Mouse (Mus musculus) stomach, postnatal 0 days (tissue): Measurements from ENCODE around the gene Gm6899. TPM values are rescaled to one million over a fixed set of nuclear protein-coding genes. Genes with fewer than 3 reads are reported as not detected.

Experiments
- ATAC-seq: fragments of 200-750 bp; cut with Nextera tagmentation; 2 replicates; pipeline ENCODE4 v1.8.0; 2017; ENCODE audit not compliant: low FRiP score, low TSS enrichment
- DNase-seq: peaks from one replicate; pipeline ENCODE4 v3.0.0-alpha.2; 2016; ENCODE audit warnings: low spot score
- H3K27ac ChIP-seq: fragments of 300-500 bp; sonication (generic); replicated peaks from 2 replicates; pipeline ENCODE4 v1.5.1; 2014; ENCODE audit warnings: mild to moderate bottlenecking, control low read depth
- H3K27me3 ChIP-seq: fragments of 300-500 bp; sonication (generic); 2 replicates; pipeline ENCODE4 v1.6.1; 2014; ENCODE audit warnings: low read length; ENCODE audit not compliant: control insufficient read depth, insufficient read depth
- H3K36me3 ChIP-seq: fragments of 300-500 bp; sonication (generic); 2 replicates; pipeline ENCODE4 v1.6.1; 2014; ENCODE audit warnings: low read length, mixed read lengths; ENCODE audit not compliant: control insufficient read depth, insufficient read depth
- H3K4me1 ChIP-seq: fragments of 300-500 bp; sonication (generic); replicated peaks from 2 replicates; pipeline ENCODE4 v1.6.1; 2014; ENCODE audit warnings: antibody characterized with exemption; ENCODE audit not compliant: control insufficient read depth, insufficient read depth
- H3K4me2 ChIP-seq: fragments of 300-500 bp; sonication (generic); replicated peaks from 2 replicates; pipeline ENCODE4 v1.6.1; 2014; ENCODE audit warnings: low read depth, mild to moderate bottlenecking, control low read depth, moderate library complexity
- H3K4me3 ChIP-seq: fragments of 300-500 bp; sonication (generic); 2 replicates; pipeline ENCODE4 v1.5.1; 2014; ENCODE audit warnings: low read depth, low read length, control low read depth
- H3K9ac ChIP-seq: fragments of 300-500 bp; sonication (generic); 2 replicates; pipeline ENCODE4 v1.6.1; 2014; ENCODE audit warnings: mild to moderate bottlenecking, low read length, control low read depth, mixed read lengths
- H3K9me3 ChIP-seq: fragments of 300-500 bp; sonication (generic); 2 replicates; pipeline ENCODE4 v1.6.1; 2016; ENCODE audit warnings: low read length; ENCODE audit not compliant: control insufficient read depth
- CTCF ChIP-seq: IDR thresholded peaks from 2 replicates; pipeline ENCODE4 v1.5.1; 2016; ENCODE audit warnings: antibody characterized with exemption, low read depth, mild to moderate bottlenecking, moderate library complexity
- EP300 ChIP-seq: optimal IDR thresholded peaks from 2 replicates; pipeline ENCODE3; 2016; ENCODE audit warnings: antibody characterized with exemption
- WGBS: fragments of 180-500 bp; shearing (Covaris S2); extraction: QIAGEN DNeasy Blood & Tissue Kit; methylation state at CpG from one replicate; pipeline ENCODE4 v1.1.7; 2014; 5-methylcytosine and 5-hydroxymethylcytosine counted together
- polyA plus RNA-seq: library from polyadenylated mRNA; unstranded; fragments of >200 nt; fragmentation: Nextera tagmentation; extraction: Ambion mirVana; gene quantifications from 2 replicates; pipeline ENCODE4 v1.2.1, GENCODE M21; 2015

Gm6899 gene
- polyA plus RNA-seq, 1 experiment from 2014 or later: not detected

- H3K9me3 ChIP-seq: no peaks in the 10 kb centered on the region
- no peak overlapping the region for H3K27ac ChIP-seq
- H3K4me3 ChIP-seq: no peak overlapping the region
- no peaks in the 10 kb centered on the region for H3K36me3 ChIP-seq
- no peak overlapping the region for H3K9ac ChIP-seq
- DNase-seq: no peak
- no peak overlapping the region for H3K4me2 ChIP-seq
- TF ChIP-seq CTCF (no peak), EP300 (no peak)
- 81% methylated on average over 1 of the region's 1 CpGs for WGBS
- no peaks in the 10 kb centered on the region for H3K27me3 ChIP-seq
- H3K4me1 ChIP-seq: no peaks in the 10 kb centered on the region
- ATAC-seq: no peak
Observed at GRCm38 (mm10) chr11:26636239-26636638, 43.2 kb downstream of the Gm6899 start.

GRCm38 (mm10) chr11:26640314-26640785 is 47.3 kb downstream of the Gm6899 start:
- H3K9me3 ChIP-seq: no peaks in the 10 kb centered on the region
- H3K4me2 ChIP-seq: no peak overlapping the region
- DNase-seq (no peak), ATAC-seq (no peak)
- no peak for TF ChIP-seq EP300
- TF ChIP-seq CTCF: no peak
- H3K27me3 ChIP-seq: no peaks in the 10 kb centered on the region
- no peak overlapping the region for H3K9ac ChIP-seq
- no peak overlapping the region for H3K4me3 ChIP-seq
- 57% methylated on average over 8 of the region's 8 CpGs for WGBS
- no peaks in the 10 kb centered on the region for H3K4me1 ChIP-seq
- no peaks in the 10 kb centered on the region for H3K36me3 ChIP-seq
- H3K27ac ChIP-seq: no peak overlapping the region

DNA sequence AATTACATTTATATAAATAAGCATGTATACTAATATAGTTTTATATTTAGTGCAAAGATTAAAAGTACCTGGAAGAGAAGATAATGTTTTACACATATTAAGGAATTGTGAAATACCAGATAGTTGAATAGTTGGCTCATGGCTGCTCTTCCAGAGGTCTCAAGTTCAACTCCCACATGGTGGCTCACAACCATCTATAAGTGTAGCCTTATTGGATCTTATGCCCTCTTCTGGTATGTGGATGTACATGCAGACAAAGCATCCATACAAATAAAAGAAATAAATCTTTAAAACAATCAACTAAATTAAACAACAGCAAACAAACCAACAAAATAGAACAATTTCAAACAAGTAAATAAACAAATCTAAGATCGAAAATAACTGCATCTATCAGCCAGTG is 49.1 kb downstream of the Gm6899 start:
- Histone ChIP-seq H3K4me3 (no peak overlapping the region), H3K9me3 (no peaks in the 10 kb centered on the region), H3K9ac (no peak overlapping the region), H3K4me1 (no peaks in the 10 kb centered on the region), H3K4me2 (no peak overlapping the region), H3K27me3 (no peaks in the 10 kb centered on the region), H3K36me3 (no peaks in the 10 kb centered on the region), H3K27ac (no peak overlapping the region)
- TF ChIP-seq CTCF (no peak), EP300 (no peak)
- 88% methylated on average over 1 of the region's 1 CpGs for WGBS
- no peak for ATAC-seq
- DNase-seq: no peak

Other genes with a start within 250 kb of the Gm6899 start
- 16.2 and 17.8 TPM in 2 replicates for gene Fancl, start 207.1 kb upstream of the Gm6899 start, polyA plus RNA-seq
- 12.8 and 13.1 TPM in 2 replicates for gene Vrk2, start 758 bp downstream of the Gm6899 start, polyA plus RNA-seq